ENCODE assay signal across 9 mouse cellular contexts in genomic region chr19:53704895-53705823, GRCm38 (mm10). TPM values are rescaled to one million over a fixed set of nuclear protein-coding genes. Genes with fewer than 3 reads are reported as not detected.
A peak's percentile ranks its signal among the peaks of the same experiment; 100 is the strongest.
DNase-seq lines count a peak whose midpoint lies in the region; ATAC-seq and TF ChIP-seq lines count a peak whose summit lies in the region.
"Had no signal": no experiment of that assay in that cellular context is flagged by ENCODE, and none has a peak within 500 bp of the region (broad histone marks: within the 10 kb centered on the region; RNA-seq: fewer than 3 reads in every experiment).

No protein-coding gene starts in this region.

- H3K9ac ChIP-seq in embryonic facial prominence, embryonic 14.5 days (ENCODE audit: low read depth, low read length) = peak overlapping the region; percentile 64
- no peak overlapping the region for H3K9ac ChIP-seq in liver, embryonic 16.5 days (ENCODE audit: low read depth, low read length)
- peak overlapping the region; percentile 43 for H3K9ac ChIP-seq in neural tube, embryonic 14.5 days (replicated peaks; ENCODE audit: low read depth, low read length)

- peak overlapping the region; percentile 88 for H3K4me3 ChIP-seq in megakaryocyte, embryonic 14.5 days (replicated peaks)
- H3K4me3 ChIP-seq in embryonic facial prominence, embryonic 14.5 days (ENCODE audit: low read depth, low read length) = peak overlapping the region; percentile 39
- H3K4me3 ChIP-seq in hindbrain, embryonic 10.5 days = peak overlapping the region; percentile 55
- H3K4me3 ChIP-seq in layer of hippocampus, adult 2 months = peak overlapping the region; percentile 52
- no peak overlapping the region for H3K4me3 ChIP-seq in liver, embryonic 16.5 days (ENCODE audit: low read depth, low read length)
- peak overlapping the region; percentile 38 for H3K4me3 ChIP-seq in neural tube, embryonic 14.5 days (ENCODE audit: low read depth, low read length)

- WGBS in embryonic facial prominence, embryonic 14.5 days = 7% methylated on average over 23 of the region's 29 CpGs
- 4% methylated on average over 28 of the region's 29 CpGs for WGBS in hindbrain, embryonic 10.5 days
- WGBS in liver, embryonic 16.5 days (ENCODE audit: insufficient replicate concordance) = 6% methylated on average over 28 of the region's 29 CpGs
- WGBS in neural tube, embryonic 14.5 days = 4% methylated on average over 27 of the region's 29 CpGs

- H3K36me3 ChIP-seq in megakaryocyte, embryonic 14.5 days (replicated peaks; ENCODE audit: low read length) = no peaks in the 10 kb centered on the region
- no peaks in the 10 kb centered on the region for H3K36me3 ChIP-seq in embryonic facial prominence, embryonic 14.5 days (ENCODE audit: control insufficient read depth, insufficient read depth, low read length)
- H3K36me3 ChIP-seq in hindbrain, embryonic 10.5 days = no peaks in the 10 kb centered on the region
- no peaks in the 10 kb centered on the region for H3K36me3 ChIP-seq in liver, embryonic 16.5 days (ENCODE audit: control insufficient read depth, insufficient read depth)
- no peaks in the 10 kb centered on the region for H3K36me3 ChIP-seq in neural tube, embryonic 14.5 days (ENCODE audit: control insufficient read depth, insufficient read depth, low read length)
- H3K36me3 ChIP-seq: G1E had no signal

- H3K4me2 ChIP-seq in embryonic facial prominence, embryonic 14.5 days (ENCODE audit: low read depth, low read length) = peak overlapping the region; percentile 66
- peak overlapping the region; percentile 55 for H3K4me2 ChIP-seq in liver, embryonic 16.5 days (ENCODE audit: low read depth, low read length)
- peak overlapping the region; percentile 68 for H3K4me2 ChIP-seq in neural tube, embryonic 14.5 days (ENCODE audit: low read depth, low read length)

- no peak overlapping the region for H3K27ac ChIP-seq in embryonic facial prominence, embryonic 14.5 days (replicated peaks; ENCODE audit: low read depth, low read length)
- peak overlapping the region; percentile 81 for H3K27ac ChIP-seq in hindbrain, embryonic 10.5 days
- peak overlapping the region; percentile 76; the same call in 1 of the 2 replicates for H3K27ac ChIP-seq in layer of hippocampus, adult 2 months
- H3K27ac ChIP-seq in liver, embryonic 16.5 days (ENCODE audit: low read length) = no peak overlapping the region
- H3K27ac ChIP-seq in neural tube, embryonic 14.5 days (ENCODE audit: low read depth, low read length) = no peak overlapping the region

- peaks cover 29% of the 10 kb centered on the region for H3K27me3 ChIP-seq in megakaryocyte, embryonic 14.5 days (replicated peaks)
- no peaks in the 10 kb centered on the region for H3K27me3 ChIP-seq in embryonic facial prominence, embryonic 14.5 days (replicated peaks; ENCODE audit: control insufficient read depth, insufficient read depth, low read length)
- no peaks in the 10 kb centered on the region for H3K27me3 ChIP-seq in hindbrain, embryonic 10.5 days (ENCODE audit: insufficient read depth, poor library complexity, severe bottlenecking)
- no peaks in the 10 kb centered on the region for H3K27me3 ChIP-seq in liver, embryonic 16.5 days (ENCODE audit: control insufficient read depth, insufficient read depth, low read depth, low read length)
- no peaks in the 10 kb centered on the region for H3K27me3 ChIP-seq in neural tube, embryonic 14.5 days (ENCODE audit: control insufficient read depth, insufficient read depth, low read length)

- H3K4me1 ChIP-seq in megakaryocyte, embryonic 14.5 days = peaks cover 10% of the 10 kb centered on the region
- peaks cover 12% of the 10 kb centered on the region; the same call in 1 of the 2 replicates for H3K4me1 ChIP-seq in embryonic facial prominence, embryonic 14.5 days (ENCODE audit: control insufficient read depth, insufficient read depth, low read length)
- peaks cover 18% of the 10 kb centered on the region for H3K4me1 ChIP-seq in hindbrain, embryonic 10.5 days (replicated peaks)
- no peaks in the 10 kb centered on the region for H3K4me1 ChIP-seq in liver, embryonic 16.5 days (ENCODE audit: control insufficient read depth, low read depth, low read length)
- H3K4me1 ChIP-seq in neural tube, embryonic 14.5 days (ENCODE audit: control insufficient read depth, insufficient read depth, low read length) = no peaks in the 10 kb centered on the region; the same call in 1 of the 2 replicates

- no peak for ATAC-seq in megakaryocyte, adult 5-6 weeks (ENCODE audit: poor library complexity, severe bottlenecking)
- peak; percentile 88 for ATAC-seq in embryonic facial prominence, embryonic 14.5 days (ENCODE audit: low read depth)
- ATAC-seq in liver, embryonic 16.5 days (ENCODE audit: low read depth) = no peak
- ATAC-seq in neural tube, embryonic 14.5 days (ENCODE audit: low read depth) = peak; percentile 85

- peak; percentile 90 for TF ChIP-seq CTCF in layer of hippocampus, adult 2 months (conservative IDR thresholded peaks at IDR 0.05)

- peak; percentile 65 for DNase-seq in embryonic facial prominence, embryonic 14.5 days (ENCODE audit: low spot score)
- peak; percentile 86 for DNase-seq in hindbrain, embryonic 10.5 days (ENCODE audit: low spot score)
- DNase-seq in layer of hippocampus, adult 2 months (ENCODE audit: low spot score in 2 of 2) = peak; percentile 46 to 72
- peak; percentile 17 for DNase-seq in testis, postnatal 14 days (ENCODE audit: low spot score)

- H3K9me3 ChIP-seq in megakaryocyte, embryonic 14.5 days = peaks cover 20% of the 10 kb centered on the region
- H3K9me3 ChIP-seq in embryonic facial prominence, embryonic 14.5 days (ENCODE audit: control insufficient read depth, low read length) = 0 out of 2 replicates have a peak, but pooled peaks cover 4% of the 10 kb centered on the region
- no peaks in the 10 kb centered on the region for H3K9me3 ChIP-seq in hindbrain, embryonic 10.5 days
- no peaks in the 10 kb centered on the region for H3K9me3 ChIP-seq in liver, embryonic 16.5 days (replicated peaks; ENCODE audit: control insufficient read depth, low read length)
- H3K9me3 ChIP-seq in neural tube, embryonic 14.5 days (ENCODE audit: control insufficient read depth, low read length) = no peaks in the 10 kb centered on the region
- H3K9me3 ChIP-seq: G1E had no signal

RNA-seq across cellular contexts. Expression of gene Rbm20, which starts 28.1 kb away (rescaled TPM):
- 1.0 TPM in 1 of 2 replicates, not detected in the other for polyA plus RNA-seq in megakaryocyte, embryonic 14.5 days (2012; ENCODE audit: insufficient read depth, low replicate concordance)
- total RNA-seq in megakaryocyte, adult 5-6 weeks (2015) = not detected in 2 replicates
- 0.11 TPM in 1 of 2 replicates, not detected in the other for total RNA-seq in megakaryocyte, adult 5-6 weeks (2017)
- polyA plus RNA-seq in embryonic facial prominence, embryonic 14.5 days (2014; fragmentation: Nextera tagmentation; extraction: Ambion mirVana) = 5.8 and 5.9 TPM in 2 replicates
- polyA plus RNA-seq in hindbrain, embryonic 10.5 days (2016; fragmentation: Nextera tagmentation; extraction: Ambion mirVana) = 0.42 and 1.1 TPM in 2 replicates
- 1 to 10 TPM; 2.3 to 3.3 TPM for total RNA-seq in layer of hippocampus, adult 2 months (2021)
- polyA plus RNA-seq in liver, embryonic 16.5 days (2015; fragmentation: Nextera tagmentation; extraction: Ambion mirVana) = 0.13 and 0.25 TPM in 2 replicates
- polyA plus RNA-seq in neural tube, embryonic 14.5 days (2014; fragmentation: Nextera tagmentation; extraction: Ambion mirVana) = 0.53 and 1.2 TPM in 2 replicates

Comparison
In these comparisons a context has a peak if more than half of its experiments do, and no peak if none do; other contexts are left out.
1. ATAC-seq: peak in embryonic facial prominence, embryonic 14.5 days (single experiment) and neural tube, embryonic 14.5 days (single experiment); none in megakaryocyte, adult 5-6 weeks (single experiment) and liver, embryonic 16.5 days (single experiment).
2. DNase-seq: peak in every context shown above with its lines; median percentile 86 in hindbrain, embryonic 10.5 days; 65 in embryonic facial prominence, embryonic 14.5 days; 59 in layer of hippocampus, adult 2 months; 17 in testis, postnatal 14 days.
3. H3K27ac ChIP-seq: peak in hindbrain, embryonic 10.5 days (single experiment) and layer of hippocampus, adult 2 months (single experiment); none in embryonic facial prominence, embryonic 14.5 days (single experiment), liver, embryonic 16.5 days (single experiment) and neural tube, embryonic 14.5 days (single experiment).
4. Peak in every context shown above with its lines, with median percentiles within 50 percentile points of each other: H3K4me2 ChIP-seq.